Mouse (Mus musculus) kidney, embryonic 16.5 days (tissue): Measurements from ENCODE around the gene Usp49. TPM values are rescaled to one million over a fixed set of nuclear protein-coding genes. Genes with fewer than 3 reads are reported as not detected.
"Not testable (repeated sequence)": the region's sequence is repeated elsewhere in the genome, so short reads cannot be mapped to it uniquely, and the experiment has no call there.

Source experiments
- ATAC-seq: fragments of 200-750 bp; cut with Nextera tagmentation; 2 replicates; pipeline ENCODE4 v1.8.0; 2017; ENCODE audit warnings: moderate TSS enrichment; ENCODE audit not compliant: low FRiP score, low TSS enrichment
- H3K27ac ChIP-seq: fragments of 300-500 bp; sonication (generic); 2 replicates; pipeline ENCODE4 v1.5.1; 2014; ENCODE audit warnings: low read length
- H3K27me3 ChIP-seq: fragments of 300-500 bp; sonication (generic); 2 replicates; pipeline ENCODE4 v1.6.1; 2014; ENCODE audit warnings: low read length, control low read depth, mixed read lengths; ENCODE audit not compliant: insufficient read depth
- H3K36me3 ChIP-seq: fragments of 300-500 bp; sonication (generic); 2 replicates; pipeline ENCODE4 v1.6.1; 2014; ENCODE audit warnings: low read length, control low read depth, mixed read lengths; ENCODE audit not compliant: insufficient read depth
- H3K4me1 ChIP-seq: fragments of 300-500 bp; sonication (generic); 2 replicates; pipeline ENCODE4 v1.6.1; 2014; ENCODE audit warnings: low read length, control low read depth, mixed read lengths; ENCODE audit not compliant: insufficient read depth
- H3K4me2 ChIP-seq: fragments of 300-500 bp; sonication (generic); replicated peaks from 2 replicates; pipeline ENCODE4 v1.6.1; 2014; ENCODE audit warnings: low read depth, low read length
- H3K4me3 ChIP-seq: fragments of 300-500 bp; sonication (generic); 2 replicates; pipeline ENCODE4 v1.5.1; 2014; ENCODE audit warnings: mild to moderate bottlenecking, low read length
- H3K9ac ChIP-seq: fragments of 300-500 bp; sonication (generic); replicated peaks from 2 replicates; pipeline ENCODE4 v1.6.1; 2014; ENCODE audit warnings: low read length
- H3K9me3 ChIP-seq: fragments of 300-500 bp; sonication (generic); 2 replicates; pipeline ENCODE4 v1.6.1; 2016; ENCODE audit warnings: low read length, control low read depth
- WGBS: fragments of 180-500 bp; shearing (Covaris S2); extraction: QIAGEN DNeasy Blood & Tissue Kit; methylation state at CpG from one replicate; pipeline ENCODE4 v1.1.7; 2014; 5-methylcytosine and 5-hydroxymethylcytosine counted together
- polyA plus RNA-seq: library from polyadenylated mRNA; unstranded; fragments of >200 nt; fragmentation: Nextera tagmentation; extraction: Ambion mirVana; gene quantifications from 2 replicates; pipeline ENCODE4 v1.2.1, GENCODE M21; 2015

Gene Usp49
- polyA plus RNA-seq, 1 experiment from 2014 or later, result 3.7 TPM

DNA sequence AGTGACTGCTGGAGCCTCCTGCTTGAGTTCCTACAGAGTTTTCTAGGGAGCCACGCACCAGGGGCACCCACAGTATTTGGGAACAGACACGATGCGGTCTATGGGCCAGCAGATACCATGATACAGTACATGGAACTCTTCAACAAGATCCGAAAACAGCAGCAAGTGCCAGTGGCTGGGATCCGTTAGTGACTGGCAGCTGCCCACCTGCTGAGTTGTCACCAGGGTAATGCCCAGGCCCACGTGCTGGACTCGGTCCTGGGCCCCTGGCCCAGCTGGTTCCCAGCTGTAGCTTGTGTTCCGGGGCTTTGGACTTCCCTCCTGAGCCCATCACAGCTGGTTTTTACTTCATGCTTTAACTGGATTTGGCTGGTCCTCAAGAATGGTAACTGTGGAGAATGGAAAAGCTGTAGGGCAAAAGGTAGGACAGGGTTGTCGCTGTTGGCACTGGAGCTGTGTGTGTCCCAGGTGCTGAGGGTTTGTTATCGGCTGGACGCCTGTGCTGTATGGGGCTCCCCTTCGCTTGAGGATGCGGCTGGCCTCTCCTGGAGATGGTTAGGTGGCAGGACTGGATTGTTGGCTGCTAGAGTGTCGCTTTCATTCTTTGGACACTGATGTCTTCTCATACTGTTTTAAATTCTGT lies 7.5 kb upstream of the Usp49 start:
- H3K4me3 ChIP-seq, result no peak overlapping the region
- no peak for ATAC-seq
- no peak overlapping the region for H3K27ac ChIP-seq
- H3K9me3 ChIP-seq, result no peaks in the 10 kb centered on the region
- peaks cover 4% of the 10 kb centered on the region for H3K4me1 ChIP-seq
- 97% methylated on average over 14 of the region's 14 CpGs for WGBS
- H3K27me3 ChIP-seq, result no peaks in the 10 kb centered on the region
- H3K36me3 ChIP-seq, result peaks cover 51% of the 10 kb centered on the region
- H3K9ac ChIP-seq, result no peak overlapping the region
- no peak overlapping the region for H3K4me2 ChIP-seq

DNA sequence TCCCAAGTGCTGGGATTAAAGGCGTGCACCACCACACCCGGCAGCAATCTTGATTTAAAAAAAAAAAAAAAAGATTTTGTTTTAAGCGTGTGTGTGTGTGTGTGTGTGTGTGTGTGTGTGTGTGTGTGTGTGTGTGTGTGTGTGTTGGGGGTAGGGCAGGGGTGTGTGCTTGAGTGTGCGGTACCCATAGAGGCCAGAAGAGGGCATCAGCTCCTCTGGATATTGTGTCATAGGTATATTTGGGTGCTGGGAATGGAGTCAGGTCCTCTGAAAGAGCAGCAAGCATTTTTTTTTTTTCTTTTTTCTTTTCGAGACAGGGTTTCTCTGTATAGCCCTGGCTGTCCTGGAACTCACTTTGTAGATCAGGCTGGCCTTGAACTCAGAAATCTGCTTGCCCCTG lies 5.9 kb upstream of the Usp49 start:
- not testable (repeated sequence) for ATAC-seq, H3K4me2 ChIP-seq, H3K27ac ChIP-seq, H3K4me3 ChIP-seq, H3K9ac ChIP-seq, H3K9me3 ChIP-seq, H3K27me3 ChIP-seq
- Histone ChIP-seq H3K36me3 (peaks cover 42% of the 10 kb centered on the region), H3K4me1 (peaks cover 11% of the 10 kb centered on the region)
- WGBS, result 92% methylated on average over 5 of the region's 5 CpGs

DNA sequence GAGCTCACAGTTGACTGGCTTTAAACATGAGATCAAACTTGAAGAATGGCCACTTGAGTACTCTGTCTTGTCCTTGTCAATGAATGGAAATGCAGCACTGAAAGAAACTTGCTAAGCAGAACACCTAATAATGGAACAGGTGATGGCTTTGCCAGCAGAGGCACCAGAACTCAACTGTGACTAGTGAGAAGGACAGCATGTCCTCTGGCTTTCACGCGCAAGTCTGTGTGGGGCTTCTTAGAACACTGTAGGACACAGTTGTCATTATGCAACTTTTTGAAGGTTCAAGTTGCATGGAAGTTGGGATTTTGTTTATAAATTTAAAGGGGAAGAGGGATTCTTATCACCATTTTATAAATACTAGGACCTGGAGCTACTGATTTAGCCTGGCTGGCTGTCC lies 5.4 kb upstream of the Usp49 start:
- Histone ChIP-seq H3K36me3 (peaks cover 37% of the 10 kb centered on the region), H3K27me3 (no peaks in the 10 kb centered on the region), H3K4me2 (no peak overlapping the region), H3K9ac (no peak overlapping the region), H3K4me3 (no peak overlapping the region), H3K4me1 (peaks cover 11% of the 10 kb centered on the region), H3K9me3 (no peaks in the 10 kb centered on the region), H3K27ac (no peak overlapping the region)
- no peak for ATAC-seq
- WGBS, result 98% methylated on average over 2 of the region's 2 CpGs

DNA sequence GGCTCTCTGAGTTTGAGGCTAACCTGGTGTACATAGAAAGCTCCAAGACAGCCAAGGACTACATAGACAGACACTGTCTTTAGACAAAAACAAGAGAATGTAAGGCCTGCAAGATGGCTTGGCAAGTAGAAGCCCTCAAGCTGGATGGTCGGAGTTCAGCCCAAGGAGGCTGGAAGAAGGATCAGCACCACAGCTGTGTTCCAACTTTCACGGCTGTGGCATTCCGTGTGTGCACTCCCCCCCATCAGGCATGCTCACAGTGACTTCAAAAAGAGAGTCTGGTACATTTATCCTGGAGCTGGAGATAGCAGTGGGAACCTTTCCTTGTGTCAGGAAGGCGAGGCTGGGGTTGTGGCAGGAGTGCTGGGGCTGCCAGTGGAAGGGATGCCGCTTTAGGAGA lies 4.5 kb upstream of the Usp49 start:
- 87% methylated on average over 5 of the region's 5 CpGs for WGBS
- Histone ChIP-seq H3K4me2 (no peak overlapping the region), H3K4me1 (peaks cover 20% of the 10 kb centered on the region), H3K9me3 (no peaks in the 10 kb centered on the region), H3K27me3 (no peaks in the 10 kb centered on the region), H3K4me3 (no peak overlapping the region), H3K9ac (no peak overlapping the region), H3K27ac (no peak overlapping the region), H3K36me3 (peaks cover 34% of the 10 kb centered on the region)
- no peak for ATAC-seq

DNA sequence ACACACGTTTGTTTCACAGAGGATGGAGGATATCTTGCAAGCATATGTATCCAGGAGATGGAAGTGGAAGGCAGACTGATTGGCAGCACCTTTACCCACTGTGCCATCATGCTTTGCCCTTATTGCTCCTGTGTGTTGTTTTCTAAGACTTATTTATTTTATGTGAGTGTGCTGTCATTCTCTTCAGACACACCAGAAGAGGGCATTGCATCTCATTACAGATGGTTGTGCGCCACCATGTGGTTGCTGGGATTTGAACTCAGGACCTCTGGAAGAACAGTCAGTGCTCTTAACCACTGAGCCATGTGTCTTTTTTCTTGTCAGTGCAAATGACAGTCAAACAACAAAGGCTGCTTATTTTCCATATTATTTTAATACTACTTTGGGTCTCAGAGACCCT lies 2.7 kb upstream of the Usp49 start:
- peak overlapping the region; percentile 98; the same call in 1 of the 2 replicates for H3K4me2 ChIP-seq

DNA sequence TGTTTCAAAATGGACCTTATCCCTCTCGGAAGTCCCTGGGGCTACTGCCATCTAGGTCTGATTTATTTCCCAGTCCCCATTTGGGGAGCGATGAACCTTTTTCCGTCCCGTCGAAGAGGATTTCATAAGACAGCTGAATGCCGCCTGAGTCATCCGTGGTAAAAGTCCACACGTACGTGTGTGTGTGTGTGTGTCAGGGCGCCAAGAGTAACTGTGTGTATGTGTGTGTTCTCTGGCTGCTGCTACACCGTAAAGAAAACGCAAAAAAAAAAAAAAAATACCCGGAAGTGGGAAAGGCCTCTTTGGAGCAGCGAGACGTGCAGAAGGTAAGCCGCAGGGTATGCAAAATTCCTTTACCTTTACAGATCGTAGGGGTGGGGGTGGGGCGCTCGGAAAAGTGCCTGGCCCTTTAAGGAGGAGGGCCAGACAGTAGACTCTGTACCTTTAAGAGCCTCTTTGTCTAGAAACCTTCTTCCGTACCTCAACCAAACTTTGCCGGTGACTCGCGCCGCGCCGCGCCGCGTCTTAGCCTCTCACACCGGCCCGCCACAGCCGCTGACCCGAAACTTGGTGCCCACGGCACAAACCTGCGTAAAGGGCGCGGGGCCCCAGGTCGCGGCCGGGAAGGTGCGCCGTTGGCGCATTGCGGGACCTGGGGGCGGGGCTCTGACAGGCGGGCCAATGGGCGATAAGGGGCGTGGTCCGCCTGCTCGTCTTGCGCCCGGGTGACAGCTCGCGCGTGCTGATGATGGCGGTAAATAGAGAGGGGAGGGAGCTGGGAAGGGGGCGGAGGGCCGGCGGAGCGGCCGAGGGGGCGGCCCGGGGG lies 1.4 kb upstream of the Usp49 start:
- WGBS, result under 1% methylated on average over 61 of the region's 63 CpGs
- peak; percentile 93 for ATAC-seq
- peaks cover 8% of the 10 kb centered on the region for H3K36me3 ChIP-seq
- H3K4me1 ChIP-seq, result peaks cover 25% of the 10 kb centered on the region
- peak overlapping the region; percentile 75 for H3K4me3 ChIP-seq
- H3K27ac ChIP-seq, result peak overlapping the region; percentile 88
- peak overlapping the region; percentile 98 for H3K4me2 ChIP-seq
- peak overlapping the region; percentile 80 for H3K9ac ChIP-seq
- H3K27me3 ChIP-seq, result no peaks in the 10 kb centered on the region
- H3K9me3 ChIP-seq, result no peaks in the 10 kb centered on the region

More for the DNA sequence above, 2.7 kb upstream of the Usp49 start:
- whole genome bisulfite sequencing, result 78% methylated on average over 2 of the region's 2 CpGs
- H3K27ac ChIP-seq, result no peak overlapping the region
- H3K9ac ChIP-seq, result peak overlapping the region; percentile 80; the same call in 1 of the 2 replicates
- no peak for ATAC-seq
- H3K36me3 ChIP-seq, result peaks cover 20% of the 10 kb centered on the region
- H3K4me1 ChIP-seq, result peaks cover 25% of the 10 kb centered on the region
- no peak overlapping the region for H3K4me3 ChIP-seq
- H3K27me3 ChIP-seq, result no peaks in the 10 kb centered on the region
- H3K9me3 ChIP-seq, result no peaks in the 10 kb centered on the region

DNA sequence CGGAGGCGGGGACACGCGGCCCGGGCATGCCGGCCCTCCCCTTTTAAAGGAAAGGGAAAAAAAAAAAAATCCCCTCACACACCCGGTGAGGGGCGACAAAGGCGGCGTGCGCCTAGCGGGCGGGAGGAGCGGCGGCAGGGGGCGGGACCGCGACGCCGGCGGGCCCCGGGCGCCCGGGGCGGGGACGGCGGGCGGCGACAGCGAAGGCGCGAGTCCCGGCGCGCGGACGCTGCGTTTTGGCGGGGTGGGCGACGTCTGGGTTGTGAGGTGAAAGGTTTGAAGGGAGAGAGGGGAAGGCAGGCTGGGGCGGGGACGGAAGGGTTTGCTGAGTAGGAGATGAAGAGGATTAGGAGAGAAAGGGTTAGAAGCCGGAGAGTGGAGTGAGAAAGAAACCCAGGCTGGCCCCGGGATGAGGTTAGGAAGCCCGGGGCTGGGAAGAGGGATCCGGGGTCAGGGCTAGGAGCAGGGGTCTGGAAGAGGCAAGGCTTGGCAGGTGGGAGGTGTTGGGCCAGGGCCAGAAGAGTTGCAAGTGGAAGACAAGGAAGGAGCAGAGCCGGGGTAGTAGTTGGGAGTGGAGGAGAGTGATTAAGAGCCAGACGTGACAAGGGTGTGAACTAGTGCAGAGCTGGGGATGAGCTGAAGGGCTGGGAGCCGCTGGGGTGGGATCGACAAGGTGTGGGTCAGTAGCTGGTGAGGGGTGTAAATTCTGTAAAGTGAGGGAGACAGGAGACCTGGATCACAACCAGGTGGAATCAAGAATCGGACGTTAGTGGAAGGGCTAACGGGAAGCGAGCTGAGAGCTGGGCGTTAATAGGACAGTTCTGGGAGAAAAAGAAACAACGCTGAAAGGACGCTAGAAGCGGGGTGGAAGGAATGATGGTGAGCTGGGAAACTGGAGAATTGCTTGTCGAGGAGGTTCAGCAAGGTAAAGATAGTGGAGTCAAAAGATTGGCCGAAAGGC lies 493 bp upstream of the Usp49 start:
- Histone ChIP-seq H3K9me3 (no peaks in the 10 kb centered on the region), H3K4me1 (peaks cover 29% of the 10 kb centered on the region), H3K4me2 (peak overlapping the region; percentile 98), H3K36me3 (no peaks in the 10 kb centered on the region), H3K27ac (peak overlapping the region; percentile 78), H3K9ac (peak overlapping the region; percentile 80), H3K27me3 (no peaks in the 10 kb centered on the region), H3K4me3 (peak overlapping the region; percentile 75)
- 1% methylated on average over 57 of the region's 61 CpGs for WGBS
- peak; percentile 55 for ATAC-seq

DNA sequence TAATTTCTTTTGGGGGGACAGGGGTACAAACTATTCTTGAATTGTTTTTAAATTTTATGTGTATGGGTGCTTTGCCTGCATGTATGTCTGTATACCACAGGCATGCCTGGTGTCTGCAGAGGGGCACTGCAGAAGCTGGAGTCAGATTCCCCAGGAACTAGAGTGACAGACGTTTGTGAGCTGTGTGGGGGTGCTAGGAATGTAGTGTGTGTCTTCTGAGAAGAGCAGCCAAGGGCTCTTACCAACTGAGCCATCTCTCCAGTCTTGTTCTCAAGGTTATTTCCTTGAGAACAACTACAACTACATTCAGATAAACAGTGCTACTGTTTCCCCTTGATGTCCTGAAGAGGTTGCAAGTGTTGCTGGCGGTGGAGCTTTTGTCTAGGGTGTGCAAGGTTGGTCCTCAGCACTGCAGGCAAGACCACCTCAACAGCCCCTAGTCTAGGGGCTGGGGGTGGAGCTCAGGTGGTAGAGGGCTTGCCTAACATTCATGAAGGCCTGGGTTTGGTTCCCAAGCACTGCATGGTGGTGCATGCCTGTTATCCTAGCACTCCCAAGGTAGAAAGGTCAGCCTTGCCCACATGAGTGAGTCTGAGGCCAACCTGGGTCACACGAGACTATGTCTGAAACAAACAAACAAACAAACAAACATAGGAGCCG lies 1.8 kb downstream of the Usp49 start:
- no peak for ATAC-seq
- H3K4me2 ChIP-seq, result no peak overlapping the region
- H3K9ac ChIP-seq, result no peak overlapping the region
- 60% methylated on average over 4 of the region's 4 CpGs for WGBS
- no peak overlapping the region for H3K4me3 ChIP-seq
- H3K27ac ChIP-seq, result no peak overlapping the region
- H3K36me3 ChIP-seq, result no peaks in the 10 kb centered on the region
- H3K9me3 ChIP-seq, result no peaks in the 10 kb centered on the region
- peaks cover 29% of the 10 kb centered on the region for H3K4me1 ChIP-seq
- no peaks in the 10 kb centered on the region for H3K27me3 ChIP-seq
